In the genomic region with DNA sequence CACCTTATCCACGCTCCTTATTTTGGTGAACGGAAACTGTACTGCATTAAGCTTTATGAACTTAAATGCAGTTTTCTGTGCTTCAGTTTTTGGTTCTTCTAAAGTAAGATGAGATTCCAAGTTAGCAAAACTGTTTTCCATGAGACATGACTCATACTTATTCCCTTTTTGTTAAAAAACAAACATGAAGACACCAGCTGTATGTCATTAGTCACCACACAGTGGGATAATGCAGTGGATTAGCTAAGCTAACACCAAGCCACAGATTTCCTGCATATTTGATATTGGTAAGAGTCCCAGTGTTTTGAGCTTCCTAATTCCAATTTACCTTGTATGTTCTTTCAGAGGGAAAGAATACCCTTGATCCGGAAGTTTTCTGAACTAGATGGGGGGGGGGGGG, we compare ENCODE assay signal across 25 mouse cellular contexts. TPM values are rescaled to one million over a fixed set of nuclear protein-coding genes. Genes with fewer than 3 reads are reported as not detected.
DNase-seq lines count a peak whose midpoint lies in the region; ATAC-seq and TF ChIP-seq lines count a peak whose summit lies in the region.
"Had no signal": no experiment of that assay in that cellular context is flagged by ENCODE, and none has a peak within 500 bp of the region (broad histone marks: within the 10 kb centered on the region; RNA-seq: fewer than 3 reads in every experiment).

No protein-coding gene starts in this region.

- H3K27ac ChIP-seq in bone marrow macrophage, adult 2 months (ENCODE audit: insufficient read depth, low read depth, low read length), result peak overlapping the region; percentile 50
- H3K27ac ChIP-seq: embryonic facial prominence, embryonic 13.5 days; forebrain, embryonic 13.5 days; hindbrain, embryonic 12.5 days had no signal

- TF ChIP-seq POLR2A in bone marrow macrophage, adult 2 months (IDR thresholded peaks at IDR 0.05; ENCODE audit: borderline replicate concordance, low read depth, low read length), result no peak

- ATAC-seq in frontal cortex, adult (ENCODE audit: low TSS enrichment), result peak; percentile 73
- ATAC-seq: activated CD4-positive, CD25-positive, alpha-beta regulatory T cell, adult 4 months; forebrain, embryonic 13.5 days; forebrain, postnatal 0 days; hindbrain, embryonic 16.5 days; inflammation-experienced regulatory T-cells, adult 6 months; intestine, postnatal 0 days had no signal

- no peak overlapping the region for H3ac ChIP-seq in C2C12 (ENCODE audit: control insufficient read depth, insufficient read length, low read depth)

- no peak for TF ChIP-seq CTCF in C2C12 (IDR thresholded peaks at IDR 0.05; ENCODE audit: control insufficient read depth, insufficient read depth, insufficient read length)
- TF ChIP-seq CTCF in bone marrow macrophage, adult 2 months (IDR thresholded peaks at IDR 0.05; ENCODE audit: low read depth, low read length), result no peak

- H3K36me3 ChIP-seq in C2C12 (ENCODE audit: control insufficient read depth, insufficient read depth), result no peaks in the 10 kb centered on the region
- H3K36me3 ChIP-seq: embryonic facial prominence, embryonic 13.5 days; hindbrain, embryonic 12.5 days had no signal

- H3K79me2 ChIP-seq in C2C12 (ENCODE audit: control insufficient read depth, insufficient read depth), result no peaks in the 10 kb centered on the region

- H3K79me3 ChIP-seq in C2C12 (ENCODE audit: low read depth), result no peaks in the 10 kb centered on the region

- no peaks in the 10 kb centered on the region for H3K27me3 ChIP-seq in C2C12 (ENCODE audit: control insufficient read depth, insufficient read depth, insufficient read length)
- H3K27me3 ChIP-seq: embryonic facial prominence, embryonic 13.5 days; forebrain, embryonic 13.5 days; hindbrain, embryonic 12.5 days had no signal

- no peak overlapping the region for H3K4me3 ChIP-seq in C2C12 (ENCODE audit: insufficient read depth, poor library complexity, severe bottlenecking)
- H3K4me3 ChIP-seq in bone marrow macrophage, adult 2 months (ENCODE audit: insufficient read depth, low read length), result no peak overlapping the region
- H3K4me3 ChIP-seq: embryonic facial prominence, embryonic 13.5 days; forebrain, embryonic 13.5 days; hindbrain, embryonic 12.5 days had no signal

- no peak for DNase-seq in frontal cortex, postnatal 10 days (ENCODE audit: low spot score in 2 of 2)
- peak; percentile 9 for DNase-seq in telencephalon, adult 2 months (ENCODE audit: low read depth, low spot score)
- no peak for DNase-seq in spleen, adult 12 weeks (ENCODE audit: low spot score)
- DNase-seq in cerebellum, postnatal 25 days, result no peak
- DNase-seq: adrenal gland, adult 2 months; adrenal gland, postnatal 36 days; cerebellum, adult 11-12 months; cerebellum, adult 9-10 months; cerebellum, postnatal 36 days; forebrain, postnatal 0 days; gastrocnemius, postnatal 14 days; heart, postnatal 10 days; heart, postnatal 4 days had no signal

- peaks cover 19% of the 10 kb centered on the region for H3K4me1 ChIP-seq in bone marrow macrophage, adult 2 months (ENCODE audit: control insufficient read depth, insufficient read depth, low read length)
- H3K4me1 ChIP-seq: embryonic facial prominence, embryonic 13.5 days; forebrain, embryonic 13.5 days; hindbrain, embryonic 12.5 days had no signal

TF ChIP-seq in C2C12, 6 proteins besides CTCF, POLR2A, EP300 and RAD21:
- TF ChIP-seq MYOG (IDR thresholded peaks at IDR 0.05; ENCODE audit: control insufficient read depth, extremely low read depth, insufficient read length) (no peak), USF1 (IDR thresholded peaks at IDR 0.05; ENCODE audit: low read depth) (no peak), MYOD1 (IDR thresholded peaks at IDR 0.05; ENCODE audit: control insufficient read depth, insufficient read length, low read depth) (peak; percentile 64), CEBPB (IDR thresholded peaks at IDR 0.05; ENCODE audit: low read depth) (no peak), FOSL1 (IDR thresholded peaks at IDR 0.05; ENCODE audit: insufficient read depth, low read length, poor library complexity, severe bottlenecking) (no peak), MAX (IDR thresholded peaks at IDR 0.05) (no peak)

RNA-seq across cellular contexts. Expression of a gene that starts 9.5 kb away (rescaled TPM):
- polyA plus RNA-seq in C2C12 (2012; fragmentation: generic; extraction: Trizol), result not detected
- not detected in 2 replicates for polyA plus RNA-seq in bone marrow macrophage, adult 2 months (2012; ENCODE audit: insufficient read depth, insufficient read length, missing spikeins)
- polyA plus RNA-seq: activated CD4-positive, CD25-positive, alpha-beta regulatory T cell, adult 4 months; adrenal gland, adult 2 months; forebrain, embryonic 13.5 days; gonadal fat pad, adult 2 months; hindbrain, embryonic 12.5 days; inflammation-experienced regulatory T-cells, adult 6 months; intestine, postnatal 0 days had no signal

RNA-seq across cellular contexts. Expression of a gene that starts 11.6 kb away (rescaled TPM):
- not detected for polyA plus RNA-seq in C2C12 (2012; fragmentation: generic; extraction: Trizol)
- polyA plus RNA-seq in bone marrow macrophage, adult 2 months (2012; ENCODE audit: insufficient read depth, insufficient read length, missing spikeins), result not detected in 2 replicates
- polyA plus RNA-seq: activated CD4-positive, CD25-positive, alpha-beta regulatory T cell, adult 4 months; adrenal gland, adult 2 months; embryonic facial prominence, embryonic 13.5 days; forebrain, embryonic 13.5 days; gonadal fat pad, adult 2 months; heart, embryonic 14.5 days; hindbrain, embryonic 12.5 days; inflammation-experienced regulatory T-cells, adult 6 months; intestine, postnatal 0 days had no signal

RNA-seq across cellular contexts. Expression of a gene that starts 18.1 kb away (rescaled TPM):
- polyA plus RNA-seq in C2C12 (2012; fragmentation: generic; extraction: Trizol), result not detected
- polyA plus RNA-seq in bone marrow macrophage, adult 2 months (2012; ENCODE audit: insufficient read depth, insufficient read length, missing spikeins), result not detected in 2 replicates
- polyA plus RNA-seq: activated CD4-positive, CD25-positive, alpha-beta regulatory T cell, adult 4 months; adrenal gland, adult 2 months; embryonic facial prominence, embryonic 13.5 days; forebrain, embryonic 13.5 days; forebrain, postnatal 0 days; heart, embryonic 14.5 days; hindbrain, embryonic 12.5 days; hindbrain, embryonic 16.5 days; inflammation-experienced regulatory T-cells, adult 6 months; intestine, postnatal 0 days had no signal

RNA-seq across cellular contexts. Expression of a gene that starts 27.8 kb away (rescaled TPM):
- polyA plus RNA-seq in C2C12 (2012; fragmentation: generic; extraction: Trizol), result not detected
- not detected in 2 replicates for polyA plus RNA-seq in bone marrow macrophage, adult 2 months (2012; ENCODE audit: insufficient read depth, insufficient read length, missing spikeins)
- polyA plus RNA-seq: activated CD4-positive, CD25-positive, alpha-beta regulatory T cell, adult 4 months; adrenal gland, adult 2 months; embryonic facial prominence, embryonic 13.5 days; forebrain, embryonic 13.5 days; forebrain, postnatal 0 days; gonadal fat pad, adult 2 months; heart, embryonic 14.5 days; hindbrain, embryonic 12.5 days; inflammation-experienced regulatory T-cells, adult 6 months; intestine, postnatal 0 days had no signal

RNA-seq across cellular contexts. Expression of a gene that starts 28.3 kb away (rescaled TPM):
- not detected for polyA plus RNA-seq in C2C12 (2012; fragmentation: generic; extraction: Trizol)
- polyA plus RNA-seq in bone marrow macrophage, adult 2 months (2012; ENCODE audit: insufficient read depth, insufficient read length, missing spikeins), result not detected in 2 replicates
- polyA plus RNA-seq: activated CD4-positive, CD25-positive, alpha-beta regulatory T cell, adult 4 months; embryonic facial prominence, embryonic 13.5 days; forebrain, embryonic 13.5 days; forebrain, postnatal 0 days; heart, embryonic 14.5 days; hindbrain, embryonic 12.5 days; hindbrain, embryonic 16.5 days; inflammation-experienced regulatory T-cells, adult 6 months; intestine, postnatal 0 days had no signal
